Mouse (Mus musculus) forebrain, embryonic 13.5 days (tissue): ENCODE measurements at regions not wholly inside any gene's neighbourhood (a gene's known extent, or its start where the extent isn't known, plus 50 kb on each side); places are given as distances from the start of the nearest gene placed in this dataset.
A peak's percentile ranks its signal among the peaks of the same experiment; 100 is the strongest.

Experiments
- ATAC-seq: fragments of 200-750 bp; cut with Nextera tagmentation; 2 replicates; pipeline ENCODE4 v1.8.0; 2017
- H3K27ac ChIP-seq: fragments of 300-500 bp; sonication (generic); 2 replicates; pipeline ENCODE4 v1.5.1; 2015; ENCODE audit warnings: inconsistent platforms, mild to moderate bottlenecking, moderate library complexity
- H3K27me3 ChIP-seq: fragments of 300-500 bp; sonication (generic); 2 replicates; pipeline ENCODE4 v1.6.1; 2015; ENCODE audit warnings: mild to moderate bottlenecking, inconsistent platforms
- H3K36me3 ChIP-seq: fragments of 300-500 bp; sonication (generic); 2 replicates; pipeline ENCODE4 v1.6.1; 2015; ENCODE audit warnings: mild to moderate bottlenecking, inconsistent platforms; ENCODE audit not compliant: poor library complexity, severe bottlenecking
- H3K4me1 ChIP-seq: fragments of 300-500 bp; sonication (generic); 2 replicates; pipeline ENCODE4 v1.6.1; 2015; ENCODE audit warnings: inconsistent platforms
- H3K4me2 ChIP-seq: fragments of 300-500 bp; sonication (generic); 2 replicates; pipeline ENCODE4 v1.6.1; 2015; ENCODE audit warnings: inconsistent platforms, mild to moderate bottlenecking, moderate library complexity
- H3K4me3 ChIP-seq: fragments of 300-500 bp; sonication (generic); 2 replicates; pipeline ENCODE4 v1.5.1; 2015; ENCODE audit warnings: mild to moderate bottlenecking, inconsistent platforms
- H3K9ac ChIP-seq: fragments of 300-500 bp; sonication (generic); 2 replicates; pipeline ENCODE4 v1.6.1; 2015; ENCODE audit warnings: mild to moderate bottlenecking, inconsistent platforms
- H3K9me3 ChIP-seq: fragments of 300-500 bp; sonication (generic); replicated peaks from 2 replicates; pipeline ENCODE4 v1.6.1; 2016; ENCODE audit warnings: inconsistent platforms
- WGBS: fragments of 180-500 bp; shearing (Covaris S2); methylation state at CpG from one replicate; pipeline ENCODE4 v1.1.7; 2015; 5-methylcytosine and 5-hydroxymethylcytosine counted together

DNA sequence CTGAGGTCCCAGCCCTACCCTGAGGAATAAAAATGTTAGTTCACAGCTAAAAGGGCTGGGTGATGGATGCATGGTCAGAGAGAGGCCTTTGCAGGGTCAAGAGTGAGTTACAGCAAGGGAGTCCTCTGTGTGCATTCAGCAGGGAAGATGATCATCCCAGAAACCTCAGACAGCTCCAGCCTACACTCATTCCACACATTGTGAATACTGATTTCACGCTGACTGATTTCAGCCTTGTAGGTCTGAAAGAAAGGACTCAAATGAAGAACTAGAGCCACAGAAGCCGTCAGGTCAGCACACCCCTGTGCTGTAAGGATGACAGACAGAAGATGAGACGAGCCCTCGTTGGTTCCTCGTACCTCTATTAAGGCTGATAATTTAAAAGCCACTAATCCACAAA is 2858.0 kb upstream of the 5930422O12Rik start:
- no peak overlapping the region for H3K9ac ChIP-seq
- H3K36me3 ChIP-seq, result no peaks in the 10 kb centered on the region
- H3K4me2 ChIP-seq, result no peak overlapping the region
- ATAC-seq, result no peak
- 0 out of 2 replicates have a peak, but pooled peaks cover 3% of the 10 kb centered on the region for H3K4me1 ChIP-seq
- H3K4me3 ChIP-seq, result no peak overlapping the region
- no peaks in the 10 kb centered on the region for H3K9me3 ChIP-seq
- H3K27ac ChIP-seq, result no peak overlapping the region
- H3K27me3 ChIP-seq, result no peaks in the 10 kb centered on the region
- WGBS, result 32% methylated on average over 5 of the region's 5 CpGs

DNA sequence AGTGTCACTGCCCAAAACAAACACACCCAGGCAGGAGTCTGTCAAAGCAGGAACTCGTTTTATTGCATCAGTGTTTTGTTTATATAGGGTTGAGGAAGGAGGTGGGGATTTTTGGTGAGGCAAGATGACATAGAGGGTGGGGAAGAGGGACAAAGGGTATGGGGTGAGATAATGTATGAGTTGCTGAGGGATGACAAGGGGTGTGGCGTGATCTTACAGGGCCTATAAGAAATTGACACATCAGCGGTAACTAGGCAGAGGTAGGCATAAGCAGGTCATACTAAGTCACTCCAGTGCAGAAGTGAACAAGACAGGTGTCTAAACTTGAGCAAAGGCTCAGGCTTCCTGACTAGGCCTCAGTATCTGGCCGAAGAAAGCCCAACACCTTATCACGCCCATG is 2841.0 kb upstream of the 5930422O12Rik start:
- no peaks in the 10 kb centered on the region for H3K9me3 ChIP-seq
- no peaks in the 10 kb centered on the region for H3K27me3 ChIP-seq
- no peaks in the 10 kb centered on the region for H3K36me3 ChIP-seq
- no peak overlapping the region for H3K4me3 ChIP-seq
- no peak overlapping the region for H3K4me2 ChIP-seq
- 82% methylated on average over 5 of the region's 5 CpGs for WGBS
- H3K4me1 ChIP-seq, result no peaks in the 10 kb centered on the region
- H3K9ac ChIP-seq, result no peak overlapping the region
- no peak overlapping the region for H3K27ac ChIP-seq
- no peak for ATAC-seq

DNA sequence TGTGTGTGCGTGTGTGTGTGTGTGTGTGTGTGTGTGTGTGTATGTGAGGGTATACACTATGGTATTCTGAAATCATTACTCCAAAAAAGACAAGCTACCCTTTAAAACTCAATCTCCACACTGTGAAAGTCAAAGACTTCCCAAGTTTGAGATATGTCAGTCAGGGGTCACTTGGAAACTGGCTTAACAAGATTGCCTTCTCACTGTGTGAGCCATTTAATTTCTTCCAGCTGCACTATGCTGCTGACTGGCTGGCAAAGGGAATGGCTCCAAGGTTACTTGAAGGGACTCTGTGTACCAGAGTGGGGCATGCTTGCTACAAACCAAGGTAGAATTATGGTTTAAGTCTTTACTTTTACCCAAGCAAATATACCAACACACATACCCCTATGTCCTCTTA is 2826.1 kb upstream of the 5930422O12Rik start:
- Histone ChIP-seq H3K4me2 (no peak overlapping the region), H3K9ac (no peak overlapping the region), H3K27me3 (no peaks in the 10 kb centered on the region), H3K27ac (no peak overlapping the region), H3K4me3 (no peak overlapping the region), H3K9me3 (no peaks in the 10 kb centered on the region), H3K4me1 (no peaks in the 10 kb centered on the region), H3K36me3 (no peaks in the 10 kb centered on the region)
- WGBS, result no CpG with 5 or more reads among the region's 1 CpGs
- no peak for ATAC-seq

DNA sequence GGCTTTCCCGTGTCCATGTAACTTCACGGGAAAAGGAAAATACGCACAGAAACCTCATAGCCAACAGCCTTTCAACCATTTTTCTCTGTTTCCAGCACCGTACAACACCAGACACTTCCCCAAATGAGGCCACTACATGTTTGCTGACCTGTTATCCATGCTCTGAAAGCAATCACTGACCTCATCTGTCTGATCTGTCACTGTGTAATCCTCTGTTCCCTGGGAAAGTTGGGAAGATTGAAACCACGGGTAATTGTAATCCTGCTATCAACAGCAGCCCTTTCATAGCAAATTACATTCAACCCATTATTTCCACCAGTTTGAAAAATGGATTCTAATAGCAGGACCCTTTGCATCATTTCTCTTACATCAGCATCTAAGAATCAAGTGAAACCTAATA is 2798.2 kb upstream of the 5930422O12Rik start:
- Histone ChIP-seq H3K36me3 (no peaks in the 10 kb centered on the region), H3K4me2 (no peak overlapping the region), H3K4me3 (no peak overlapping the region), H3K27ac (no peak overlapping the region), H3K9ac (no peak overlapping the region), H3K9me3 (no peaks in the 10 kb centered on the region), H3K4me1 (peaks cover 11% of the 10 kb centered on the region; the same call in 1 of the 2 replicates), H3K27me3 (no peaks in the 10 kb centered on the region)
- no peak for ATAC-seq
- WGBS, result 38% methylated on average over 5 of the region's 5 CpGs

DNA sequence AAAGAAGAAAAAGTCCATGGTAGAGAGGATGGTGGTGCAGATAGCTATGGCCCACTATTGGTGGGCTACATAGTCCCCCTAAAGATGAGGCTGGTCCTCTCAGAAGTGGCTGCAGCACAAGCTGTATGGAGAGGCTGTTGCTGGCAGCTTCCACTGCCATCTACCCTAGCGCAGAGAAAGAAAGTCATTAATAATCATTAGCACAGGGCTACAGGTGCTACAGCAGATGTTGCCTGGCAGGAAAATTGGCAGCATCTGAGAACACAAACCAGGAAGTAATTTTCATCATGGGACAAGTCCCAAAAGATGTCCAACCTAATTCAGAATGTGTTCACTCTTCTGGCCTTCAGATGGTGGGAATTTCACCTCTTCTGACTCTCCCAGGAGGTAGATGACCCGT is 2791.7 kb upstream of the 5930422O12Rik start:
- Histone ChIP-seq H3K4me1 (no peaks in the 10 kb centered on the region), H3K27me3 (no peaks in the 10 kb centered on the region), H3K4me2 (no peak overlapping the region), H3K27ac (no peak overlapping the region), H3K9ac (no peak overlapping the region), H3K4me3 (no peak overlapping the region), H3K9me3 (no peaks in the 10 kb centered on the region), H3K36me3 (no peaks in the 10 kb centered on the region)
- 85% methylated on average over 2 of the region's 2 CpGs for WGBS
- peak; percentile 58; the same call in 1 of the 2 replicates for ATAC-seq

DNA sequence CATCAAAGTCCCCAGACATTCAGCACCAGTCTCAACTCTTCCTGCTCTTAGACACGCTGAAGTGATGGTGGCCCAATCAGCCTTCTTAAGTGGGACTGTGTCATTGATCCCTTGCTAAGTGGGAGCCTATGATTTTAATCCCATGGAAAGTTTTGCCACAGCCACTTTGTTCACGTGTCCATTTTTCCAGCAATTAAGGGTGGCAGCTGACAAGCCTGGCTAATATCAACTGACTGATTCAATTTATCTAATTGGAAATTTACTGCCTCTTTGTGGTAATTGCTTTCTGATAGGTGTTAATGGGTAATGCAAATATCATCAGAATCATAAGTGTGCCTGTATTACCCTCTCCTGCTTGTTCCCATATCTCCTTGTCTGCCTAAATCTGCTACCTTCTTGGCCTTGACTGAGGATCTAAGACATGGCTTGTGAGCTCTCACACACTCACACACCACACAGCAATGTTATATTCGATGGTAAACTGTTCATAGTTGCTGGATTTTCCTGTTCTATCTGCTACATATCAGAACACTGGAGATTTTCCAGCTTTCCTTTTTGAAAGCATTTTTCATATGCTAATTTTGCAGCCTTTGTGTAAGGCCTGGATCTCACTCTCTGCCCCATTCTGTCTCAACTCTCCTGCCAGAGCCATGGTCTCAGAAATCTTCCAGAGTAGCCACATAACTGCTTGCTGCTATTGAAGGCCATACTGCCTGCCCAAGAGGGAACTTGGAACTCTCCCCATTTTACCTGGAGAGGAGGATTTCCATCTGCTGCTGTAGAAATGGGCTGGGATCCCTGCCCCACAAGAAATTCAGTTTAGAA is 2785.4 kb upstream of the 5930422O12Rik start:
- Histone ChIP-seq H3K4me2 (no peak overlapping the region), H3K9ac (no peak overlapping the region), H3K9me3 (no peaks in the 10 kb centered on the region), H3K4me1 (peaks cover 17% of the 10 kb centered on the region), H3K27me3 (no peaks in the 10 kb centered on the region), H3K36me3 (no peaks in the 10 kb centered on the region), H3K4me3 (no peak overlapping the region), H3K27ac (peak overlapping the region; percentile 63)
- peak; percentile 93 for ATAC-seq
- WGBS, result 24% methylated on average over 3 of the region's 3 CpGs

DNA sequence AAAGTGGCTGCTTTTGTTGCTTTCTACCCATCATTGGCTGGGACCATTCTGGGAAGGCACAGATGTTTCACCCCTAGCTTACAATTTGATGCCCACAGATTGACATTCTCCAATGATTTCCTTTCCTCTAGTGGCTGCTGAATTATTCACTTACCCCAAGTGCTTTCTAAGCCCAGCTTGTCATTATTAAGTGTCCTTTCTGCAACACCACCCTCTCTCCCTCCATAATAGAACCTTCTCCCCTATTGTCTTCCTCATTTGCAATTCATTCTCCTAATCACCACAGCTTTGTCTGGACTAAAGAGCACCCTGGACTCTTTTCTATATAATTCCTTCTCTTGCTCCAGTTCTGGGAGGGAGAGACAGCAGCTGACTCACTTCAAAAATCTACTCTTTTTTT is 2780.0 kb upstream of the 5930422O12Rik start:
- H3K27me3 ChIP-seq, result no peaks in the 10 kb centered on the region
- no peaks in the 10 kb centered on the region for H3K9me3 ChIP-seq
- peak; percentile 92 for ATAC-seq
- no peak overlapping the region for H3K4me2 ChIP-seq
- H3K4me3 ChIP-seq, result no peak overlapping the region
- no peaks in the 10 kb centered on the region for H3K36me3 ChIP-seq
- H3K9ac ChIP-seq, result no peak overlapping the region
- H3K27ac ChIP-seq, result peak overlapping the region; percentile 48; the same call in 1 of the 2 replicates
- peaks cover 9% of the 10 kb centered on the region for H3K4me1 ChIP-seq

DNA sequence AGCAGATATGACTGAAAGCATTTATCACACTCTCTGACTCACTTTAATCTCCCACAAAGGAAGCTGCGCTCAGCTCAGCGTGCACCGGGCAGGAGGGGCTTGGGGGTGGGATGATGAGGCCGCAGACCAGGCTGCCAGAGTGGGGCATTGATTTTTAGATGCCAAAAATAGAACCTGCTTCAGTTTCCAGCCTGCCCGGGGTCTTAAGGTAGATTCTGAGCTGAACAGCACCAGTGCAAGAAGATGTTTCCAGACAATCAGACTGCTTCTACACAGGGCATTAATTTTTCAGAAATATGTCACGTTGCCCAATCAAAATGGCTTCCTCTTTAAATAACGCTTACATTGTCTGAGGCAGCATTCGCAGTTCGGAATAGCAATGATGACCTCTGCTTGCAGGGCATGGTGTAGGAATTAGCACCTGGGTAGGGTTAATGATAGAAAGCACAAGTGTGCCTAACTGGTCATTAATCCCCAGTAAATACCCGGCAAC is 2772.7 kb upstream of the 5930422O12Rik start:
- no peaks in the 10 kb centered on the region for H3K27me3 ChIP-seq
- WGBS, result 59% methylated on average over 10 of the region's 10 CpGs
- no peaks in the 10 kb centered on the region for H3K9me3 ChIP-seq
- H3K4me3 ChIP-seq, result no peak overlapping the region
- no peaks in the 10 kb centered on the region for H3K36me3 ChIP-seq
- ATAC-seq, result peak; percentile 68
- H3K4me2 ChIP-seq, result no peak overlapping the region; the same call in 1 of the 2 replicates
- H3K4me1 ChIP-seq, result peaks cover 6% of the 10 kb centered on the region
- no peak overlapping the region for H3K9ac ChIP-seq
- no peak overlapping the region; the same call in 1 of the 2 replicates for H3K27ac ChIP-seq

DNA sequence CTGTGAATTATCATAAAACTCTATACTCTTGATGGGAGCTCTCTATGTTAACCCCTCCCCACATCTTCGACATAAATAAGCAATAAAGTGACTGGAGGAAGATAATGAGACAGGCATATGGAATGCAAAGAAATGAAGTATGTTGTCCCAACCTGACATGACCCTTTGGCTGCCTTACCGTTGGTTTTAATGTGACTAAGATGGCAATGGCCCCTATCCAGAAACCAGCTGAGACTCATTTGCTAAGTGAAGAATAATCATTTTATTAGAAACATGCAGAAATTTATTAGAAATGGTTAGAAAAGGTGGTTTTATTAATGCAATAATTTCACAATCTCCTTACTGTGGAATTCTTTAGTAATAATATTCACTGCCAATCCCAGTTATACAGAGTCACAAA is 2767.2 kb upstream of the 5930422O12Rik start:
- Histone ChIP-seq H3K27me3 (no peaks in the 10 kb centered on the region), H3K4me1 (no peaks in the 10 kb centered on the region), H3K9me3 (no peaks in the 10 kb centered on the region), H3K36me3 (no peaks in the 10 kb centered on the region), H3K4me3 (no peak overlapping the region), H3K9ac (no peak overlapping the region), H3K27ac (no peak overlapping the region), H3K4me2 (no peak overlapping the region)
- 85% methylated on average over 2 of the region's 2 CpGs for WGBS
- ATAC-seq, result no peak

DNA sequence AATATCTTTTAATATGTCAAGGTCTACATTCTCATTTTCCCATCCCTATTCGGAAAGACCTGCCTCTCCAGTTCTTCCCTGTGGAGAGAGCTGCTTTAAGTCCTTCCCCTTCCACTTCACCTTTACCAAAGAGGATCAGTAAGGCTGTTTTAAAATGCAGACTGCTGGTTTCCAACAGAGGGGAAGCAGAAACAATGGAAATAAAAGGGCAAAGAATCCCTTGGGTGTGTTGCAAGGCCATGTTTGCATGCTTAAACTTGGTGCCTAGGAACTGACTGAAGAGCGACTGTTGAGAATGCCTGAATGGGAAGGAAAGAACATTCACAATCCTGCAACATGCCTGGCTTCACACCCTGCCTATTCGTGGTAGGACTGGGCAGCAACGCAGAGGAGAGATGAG is 2759.1 kb upstream of the 5930422O12Rik start:
- WGBS, result 42% methylated on average over 4 of the region's 4 CpGs

DNA sequence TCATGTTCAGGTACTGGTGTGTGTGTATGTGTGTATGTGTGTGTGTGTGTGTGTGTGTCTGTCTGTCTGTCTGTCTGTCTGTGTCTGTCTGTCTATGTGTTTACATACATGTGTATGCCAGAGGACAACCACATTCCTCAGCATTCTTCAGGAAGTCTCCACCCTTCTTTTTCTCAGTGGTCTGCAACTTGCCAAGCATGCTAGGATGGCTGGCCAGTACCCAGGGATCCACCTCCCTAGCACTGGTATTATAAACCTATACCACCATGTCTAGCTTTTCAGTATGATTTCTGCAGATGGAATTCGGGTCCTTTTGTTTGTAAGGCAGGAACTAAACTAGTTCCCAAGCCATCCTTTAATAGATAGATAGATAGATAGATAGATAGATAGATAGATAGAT is 2751.1 kb upstream of the 5930422O12Rik start:
- WGBS, result 74% methylated on average over 1 of the region's 1 CpGs
- no peak for ATAC-seq
- no peaks in the 10 kb centered on the region for H3K27me3 ChIP-seq
- H3K4me1 ChIP-seq, result no peaks in the 10 kb centered on the region
- no peak overlapping the region for H3K27ac ChIP-seq
- H3K9ac ChIP-seq, result no peak overlapping the region
- no peak overlapping the region for H3K4me2 ChIP-seq
- no peaks in the 10 kb centered on the region for H3K36me3 ChIP-seq
- H3K4me3 ChIP-seq, result no peak overlapping the region
- no peaks in the 10 kb centered on the region for H3K9me3 ChIP-seq

More for the DNA sequence above, 2759.1 kb upstream of the 5930422O12Rik start:
- H3K9ac ChIP-seq, result no peak overlapping the region
- H3K4me3 ChIP-seq, result no peak overlapping the region
- H3K36me3 ChIP-seq, result no peaks in the 10 kb centered on the region
- H3K4me2 ChIP-seq, result no peak overlapping the region
- H3K9me3 ChIP-seq, result no peaks in the 10 kb centered on the region
- no peak overlapping the region for H3K27ac ChIP-seq
- no peak for ATAC-seq
- H3K4me1 ChIP-seq, result no peaks in the 10 kb centered on the region
- no peaks in the 10 kb centered on the region for H3K27me3 ChIP-seq

DNA sequence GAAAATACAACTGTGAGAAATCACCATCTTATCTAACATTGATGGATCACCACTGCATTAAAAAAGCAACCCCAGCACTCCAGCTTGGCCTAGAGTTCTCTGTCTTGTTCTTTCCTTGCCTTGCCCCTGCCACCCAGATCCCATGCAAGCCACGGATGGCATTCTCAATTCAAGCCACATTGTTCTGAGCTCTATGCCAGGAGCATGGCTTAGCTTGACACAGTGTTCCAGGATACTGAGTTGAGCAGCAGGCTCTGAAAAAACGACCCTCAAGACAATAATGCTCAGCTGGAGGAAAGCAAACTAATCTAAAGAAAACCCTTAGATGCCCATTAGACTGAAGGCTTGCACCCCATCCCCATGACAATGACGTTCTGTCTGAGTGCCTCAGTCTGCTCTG is 2746.3 kb upstream of the 5930422O12Rik start:
- no peaks in the 10 kb centered on the region for H3K4me1 ChIP-seq
- H3K36me3 ChIP-seq, result no peaks in the 10 kb centered on the region
- no peaks in the 10 kb centered on the region for H3K9me3 ChIP-seq
- 30% methylated on average over 3 of the region's 3 CpGs for WGBS
- no peak overlapping the region for H3K9ac ChIP-seq
- H3K27me3 ChIP-seq, result no peaks in the 10 kb centered on the region
- no peak overlapping the region for H3K27ac ChIP-seq
- ATAC-seq, result no peak
- no peak overlapping the region for H3K4me3 ChIP-seq
- H3K4me2 ChIP-seq, result no peak overlapping the region

DNA sequence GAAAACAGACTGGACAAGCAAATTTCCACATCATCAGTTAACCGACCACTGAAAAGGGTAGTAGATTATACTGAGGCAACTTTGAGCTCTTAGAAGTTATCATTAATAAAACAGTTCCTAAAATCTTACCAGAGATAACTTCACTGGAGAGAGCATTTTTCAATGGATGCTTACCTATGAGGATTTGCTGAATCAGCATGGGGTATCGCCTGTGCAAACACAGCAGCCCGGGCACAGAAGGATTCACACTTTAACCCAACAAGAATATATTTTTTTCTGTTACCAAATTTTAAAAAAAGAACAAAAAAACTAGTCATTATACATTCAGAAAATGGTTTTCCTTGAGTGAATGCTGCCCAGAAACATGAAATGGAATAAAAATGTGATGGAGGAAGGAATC is 2742.0 kb upstream of the 5930422O12Rik start:
- H3K9me3 ChIP-seq, result no peaks in the 10 kb centered on the region
- H3K4me1 ChIP-seq, result no peaks in the 10 kb centered on the region
- no peak overlapping the region for H3K27ac ChIP-seq
- no peak overlapping the region for H3K4me2 ChIP-seq
- WGBS, result 91% methylated on average over 3 of the region's 3 CpGs
- no peak for ATAC-seq
- H3K36me3 ChIP-seq, result no peaks in the 10 kb centered on the region
- no peak overlapping the region for H3K4me3 ChIP-seq
- no peak overlapping the region for H3K9ac ChIP-seq
- no peaks in the 10 kb centered on the region for H3K27me3 ChIP-seq
